Mouse (Mus musculus): ENCODE results near the gene Phf2.

DNA sequence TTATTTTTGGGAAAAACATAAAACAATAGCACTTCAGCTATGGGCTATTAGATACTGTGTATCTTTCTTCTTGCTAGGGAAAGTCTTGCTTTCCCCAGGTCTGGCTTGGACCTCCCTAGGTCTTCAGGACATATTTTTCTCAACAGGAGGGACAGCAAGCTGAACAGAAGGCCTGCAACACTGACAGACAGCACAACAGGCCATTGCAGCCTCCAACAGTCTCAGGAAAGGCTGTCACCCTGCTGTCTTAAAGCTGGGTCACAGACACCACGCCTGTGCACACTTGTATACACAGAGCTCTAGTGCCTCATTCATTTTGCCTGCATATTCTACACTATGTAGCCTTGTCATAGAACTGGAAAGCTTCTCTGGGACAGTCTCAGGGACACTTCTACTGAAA, 56.5 kb downstream of the Phf2 start:
- TF ChIP-seq CTCF (IDR thresholded peaks at IDR 0.05) (no peak), POLR2A (IDR thresholded peaks at IDR 0.05; ENCODE audit: insufficient read depth, low read depth, low read length) (no peak)
